Mouse (Mus musculus) heart, adult 2 months (tissue): ENCODE measurements around the gene Cdc42ep2.

Experiments
- CTCF ChIP-seq: fragments of 200-600 bp; IDR thresholded peaks from 2 replicates; pipeline ENCODE4 v1.8.1; 2022; ENCODE audit warnings: antibody characterized with exemption, mild to moderate bottlenecking, moderate library complexity
- POLR2A ChIP-seq: fragments of 200-500 bp; IDR thresholded peaks from 2 replicates; pipeline ENCODE4 v1.6.1; 2011; ENCODE audit warnings: mild to moderate bottlenecking, low read depth, low read length, control low read depth; ENCODE audit not compliant: insufficient read depth

GRCm38 (mm10) chr19:5937836-5938406, 13.3 kb upstream of the Cdc42ep2 start:
- TF ChIP-seq CTCF, result no peak
- no peak for TF ChIP-seq POLR2A
